8 mouse cellular contexts compared by ENCODE assay signal in the genomic region with DNA sequence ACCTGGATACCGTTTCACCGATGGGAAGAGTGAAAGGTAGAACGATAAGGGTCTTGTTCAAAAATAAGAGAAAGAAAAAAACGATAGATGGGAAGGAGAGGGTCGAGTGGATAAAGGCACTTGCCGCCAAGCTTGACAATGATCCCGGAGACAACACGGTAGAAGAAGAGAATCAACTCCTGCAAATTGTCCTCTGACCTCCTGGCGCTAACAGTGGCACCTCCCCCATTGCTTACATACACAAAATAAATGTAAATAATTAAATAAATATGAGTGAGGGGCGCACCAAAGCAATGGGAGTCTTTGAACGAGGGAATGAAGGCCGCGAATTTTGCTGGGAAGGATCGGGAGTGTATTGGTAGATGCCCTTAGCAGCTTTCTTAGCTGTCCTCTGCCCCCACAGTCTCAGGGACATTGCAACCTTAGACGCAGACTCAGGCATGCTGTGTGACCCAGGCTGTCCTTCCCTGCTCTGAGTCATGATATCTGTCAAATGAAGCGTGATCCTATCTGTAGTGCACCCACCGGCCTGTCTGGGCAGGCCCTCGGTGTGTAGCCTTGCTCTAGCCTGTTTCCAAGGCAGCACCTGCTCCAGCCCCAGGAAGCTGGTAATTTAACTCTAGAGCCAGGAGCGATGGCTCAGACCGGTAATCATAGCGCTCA. TPM values are rescaled to one million over a fixed set of nuclear protein-coding genes. Genes with fewer than 3 reads are reported as not detected.
DNase-seq lines count a peak whose midpoint lies in the region; ATAC-seq and TF ChIP-seq lines count a peak whose summit lies in the region.

No protein-coding gene starts in this region.

- H3K4me1 ChIP-seq in lung, embryonic 16.5 days (replicated peaks; ENCODE audit: control insufficient read depth, insufficient read depth, low read length) = peaks cover 30% of the 10 kb centered on the region
- peaks cover 10% of the 10 kb centered on the region for H3K4me1 ChIP-seq in embryonic facial prominence, embryonic 14.5 days (ENCODE audit: control insufficient read depth, insufficient read depth, low read length)
- H3K4me1 ChIP-seq in limb, embryonic 14.5 days (ENCODE audit: control insufficient read depth, insufficient read depth, low read length) = peaks cover 15% of the 10 kb centered on the region

- peak overlapping the region; percentile 97 for H3K4me2 ChIP-seq in lung, embryonic 16.5 days (ENCODE audit: low read depth, low read length)
- peak overlapping the region; percentile 78 for H3K4me2 ChIP-seq in embryonic facial prominence, embryonic 14.5 days (ENCODE audit: low read depth, low read length)
- H3K4me2 ChIP-seq in limb, embryonic 14.5 days (replicated peaks; ENCODE audit: low read depth, low read length, severe bottlenecking) = peak overlapping the region; percentile 95

- no peak for ATAC-seq in lung, embryonic 16.5 days (ENCODE audit: low read depth)
- ATAC-seq in embryonic facial prominence, embryonic 14.5 days (ENCODE audit: low read depth) = peak; percentile 39
- no peak for ATAC-seq in limb, embryonic 14.5 days (ENCODE audit: low FRiP score, low read depth)
- ATAC-seq in frontal cortex, adult (ENCODE audit: low TSS enrichment) = no peak

- no peaks in the 10 kb centered on the region for H3K27me3 ChIP-seq in lung, embryonic 16.5 days (ENCODE audit: control insufficient read depth, insufficient read depth, low read depth, low read length)
- 0 out of 2 replicates have a peak, but pooled peaks cover 2% of the 10 kb centered on the region for H3K27me3 ChIP-seq in embryonic facial prominence, embryonic 14.5 days (replicated peaks; ENCODE audit: control insufficient read depth, insufficient read depth, low read length)
- no peaks in the 10 kb centered on the region for H3K27me3 ChIP-seq in limb, embryonic 14.5 days (ENCODE audit: control insufficient read depth, insufficient read depth, low read length)

- H3K36me3 ChIP-seq in lung, embryonic 16.5 days (ENCODE audit: control insufficient read depth, insufficient read depth, low read length) = no peaks in the 10 kb centered on the region
- no peaks in the 10 kb centered on the region for H3K36me3 ChIP-seq in embryonic facial prominence, embryonic 14.5 days (ENCODE audit: control insufficient read depth, insufficient read depth, low read length)
- no peaks in the 10 kb centered on the region for H3K36me3 ChIP-seq in limb, embryonic 14.5 days (ENCODE audit: control insufficient read depth, insufficient read depth, low read length)

- no peaks in the 10 kb centered on the region for H3K9me3 ChIP-seq in lung, embryonic 16.5 days (ENCODE audit: control insufficient read depth, low read length)
- H3K9me3 ChIP-seq in embryonic facial prominence, embryonic 14.5 days (ENCODE audit: control insufficient read depth, low read length) = no peaks in the 10 kb centered on the region
- H3K9me3 ChIP-seq in limb, embryonic 14.5 days (ENCODE audit: control insufficient read depth, low read length) = no peaks in the 10 kb centered on the region

- TF ChIP-seq POLR2A in limb, embryonic 14.5 days (IDR thresholded peaks at IDR 0.05; ENCODE audit: borderline replicate concordance, extremely low read depth, insufficient read depth, insufficient read length) = no peak

- peak overlapping the region; percentile 65 for H3K9ac ChIP-seq in lung, embryonic 16.5 days (ENCODE audit: low read length)
- peak overlapping the region; percentile 85 for H3K9ac ChIP-seq in embryonic facial prominence, embryonic 14.5 days (ENCODE audit: low read depth, low read length)
- H3K9ac ChIP-seq in limb, embryonic 14.5 days (ENCODE audit: low read depth, low read length, severe bottlenecking) = peak overlapping the region; percentile 74

- H3K27ac ChIP-seq in lung, embryonic 16.5 days (ENCODE audit: low read length) = no peak overlapping the region
- no peak overlapping the region for H3K27ac ChIP-seq in embryonic facial prominence, embryonic 14.5 days (replicated peaks; ENCODE audit: low read depth, low read length)
- no peak overlapping the region for H3K27ac ChIP-seq in limb, embryonic 14.5 days (replicated peaks; ENCODE audit: low read depth, low read length)

- WGBS in lung, embryonic 16.5 days = 11% methylated on average over 21 of the region's 21 CpGs
- 9% methylated on average over 21 of the region's 21 CpGs for WGBS in embryonic facial prominence, embryonic 14.5 days
- 12% methylated on average over 21 of the region's 21 CpGs for WGBS in limb, embryonic 14.5 days

- no peak for DNase-seq in lung, adult 18-20 months
- peak; percentile 77 for DNase-seq in adrenal gland, postnatal 14 days
- DNase-seq in embryonic facial prominence, embryonic 14.5 days (ENCODE audit: low spot score) = peak; percentile 75
- DNase-seq in limb, embryonic 14.5 days (ENCODE audit: low spot score) = no peak
- no peak for DNase-seq in spleen, postnatal 14 days (ENCODE audit: low spot score in 2 of 2)
- DNase-seq in testis, postnatal 10 days (ENCODE audit: low spot score) = no peak

- peak overlapping the region; percentile 81 for H3K4me3 ChIP-seq in lung, embryonic 16.5 days (ENCODE audit: low read length)
- H3K4me3 ChIP-seq in embryonic facial prominence, embryonic 14.5 days (ENCODE audit: low read depth, low read length) = peak overlapping the region; percentile 81
- H3K4me3 ChIP-seq in limb, embryonic 14.5 days (replicated peaks; ENCODE audit: low read length) = peak overlapping the region; percentile 79

RNA-seq across cellular contexts. Expression of gene Ldlrap1, which starts 0.5 kb away (rescaled TPM):
- 25.2 and 27.7 TPM in 2 replicates for polyA plus RNA-seq in lung, embryonic 16.5 days (2015; fragmentation: Nextera tagmentation; extraction: Ambion mirVana)
- 46.4 and 53.1 TPM in 2 replicates for total RNA-seq in adrenal gland, postnatal 14 days (2021)
- 22.5 and 22.9 TPM in 2 replicates for polyA plus RNA-seq in embryonic facial prominence, embryonic 14.5 days (2014; fragmentation: Nextera tagmentation; extraction: Ambion mirVana)
- polyA plus RNA-seq in limb, embryonic 14.5 days (2012; rRNA removed) = 18.0 and 22.0 TPM in 2 replicates
- polyA plus RNA-seq in limb, embryonic 14.5 days (2014; fragmentation: Nextera tagmentation; extraction: Ambion mirVana) = 25.1 and 27.9 TPM in 2 replicates

Comparison
In these comparisons a context has a peak if more than half of its experiments do, and no peak if none do; other contexts are left out.
1. DNase-seq: peak in adrenal gland, postnatal 14 days (single experiment) and embryonic facial prominence, embryonic 14.5 days (single experiment); none in lung, adult 18-20 months (0 of 2), limb, embryonic 14.5 days (single experiment), spleen, postnatal 14 days (0 of 2) and testis, postnatal 10 days (single experiment).
2. Peak in every context shown above with its lines, with median percentiles within 50 percentile points of each other: H3K4me2 ChIP-seq, H3K4me3 ChIP-seq and H3K9ac ChIP-seq.